Mouse (Mus musculus) forebrain, embryonic 11.5 days (tissue): ENCODE data around the gene Nlrp3. TPM values are rescaled to one million over a fixed set of nuclear protein-coding genes. Genes with fewer than 3 reads are reported as not detected.
"Not testable (repeated sequence)": the region's sequence is repeated elsewhere in the genome, so short reads cannot be mapped to it uniquely, and the experiment has no call there.

Experiments used
- ATAC-seq: fragments of 200-750 bp; cut with Nextera tagmentation; replicated peaks from 2 replicates; pipeline ENCODE4 v1.8.0; 2017; ENCODE audit warnings: moderate TSS enrichment; ENCODE audit not compliant: low FRiP score
- DNase-seq: peaks from one replicate; pipeline ENCODE4 v3.0.0-alpha.2; 2017; ENCODE audit warnings: low spot score
- H3K27ac ChIP-seq: fragments of 300-500 bp; sonication (generic); 2 replicates; pipeline ENCODE4 v1.5.1; 2014; ENCODE audit warnings: low read depth, low read length
- H3K27me3 ChIP-seq: fragments of 300-500 bp; sonication (generic); 2 replicates; pipeline ENCODE4 v1.6.1; 2014; ENCODE audit warnings: mild to moderate bottlenecking, low read length, mixed read lengths; ENCODE audit not compliant: control insufficient read depth, insufficient read depth
- H3K36me3 ChIP-seq: fragments of 300-500 bp; sonication (generic); 2 replicates; pipeline ENCODE4 v1.6.1; 2014; ENCODE audit warnings: mild to moderate bottlenecking, low read length, moderate library complexity, mixed read lengths; ENCODE audit not compliant: control insufficient read depth, insufficient read depth
- H3K4me1 ChIP-seq: fragments of 300-500 bp; sonication (generic); replicated peaks from 2 replicates; pipeline ENCODE4 v1.6.1; 2014; ENCODE audit warnings: low read length, mixed read lengths; ENCODE audit not compliant: control insufficient read depth, insufficient read depth
- H3K4me2 ChIP-seq: fragments of 300-500 bp; sonication (generic); 2 replicates; pipeline ENCODE4 v1.6.1; 2014; ENCODE audit warnings: low read depth, mild to moderate bottlenecking, low read length, moderate library complexity, mixed read lengths; ENCODE audit not compliant: severe bottlenecking
- H3K4me3 ChIP-seq: fragments of 300-500 bp; sonication (generic); 2 replicates; pipeline ENCODE4 v1.5.1; 2014; ENCODE audit warnings: low read depth, low read length
- H3K9ac ChIP-seq: fragments of 300-500 bp; sonication (generic); 2 replicates; pipeline ENCODE4 v1.6.1; 2014; ENCODE audit warnings: low read length
- H3K9me3 ChIP-seq: fragments of 300-500 bp; sonication (generic); 2 replicates; pipeline ENCODE4 v1.6.1; 2016; ENCODE audit warnings: low read length, mixed read lengths; ENCODE audit not compliant: control insufficient read depth
- WGBS: fragments of 180-500 bp; shearing (Covaris S2); extraction: QIAGEN DNeasy Blood & Tissue Kit; methylation state at CpG from one replicate; pipeline ENCODE4 v1.1.7; 2014; 5-methylcytosine and 5-hydroxymethylcytosine counted together
- polyA plus RNA-seq: library from polyadenylated mRNA; unstranded; fragments of >200 nt; fragmentation: Nextera tagmentation; extraction: Ambion mirVana; gene quantifications from 2 replicates; pipeline ENCODE4 v1.2.1, GENCODE M21; 2014

Gene Nlrp3
- polyA plus RNA-seq, 1 experiment from 2014 or later = 0.09 TPM

DNA sequence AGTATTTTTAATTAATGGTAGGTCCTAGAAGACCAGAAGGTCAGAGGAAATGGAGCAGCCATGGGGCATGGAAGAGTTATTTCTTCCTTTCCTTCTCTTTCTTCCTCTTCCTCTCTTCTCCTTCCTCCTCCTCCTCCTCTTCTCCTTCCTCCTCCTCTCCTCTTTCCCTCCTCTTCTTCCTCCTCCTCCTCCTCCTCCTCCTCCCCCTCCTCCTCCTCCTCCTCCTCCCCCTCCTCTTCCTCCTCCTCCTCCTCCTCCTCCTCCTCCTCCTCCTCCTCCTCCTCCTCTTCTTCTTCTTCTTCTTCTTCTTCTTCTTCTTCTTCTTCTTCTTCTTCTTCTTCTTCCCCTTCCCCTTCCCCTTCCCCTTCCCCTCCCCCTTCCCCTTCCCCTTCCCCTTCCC is 34.8 kb downstream of the Nlrp3 start, which contains the start of gene Olfr222:
Olfr222 (minus strand) TSS at position 101 of the 400 bp plus-strand sequence.
- H3K36me3 ChIP-seq, ATAC-seq, H3K4me2 ChIP-seq, DNase-seq, H3K27me3 ChIP-seq, H3K4me3 ChIP-seq, H3K9me3 ChIP-seq, H3K4me1 ChIP-seq, H3K27ac ChIP-seq, H3K9ac ChIP-seq: not testable (repeated sequence)

DNA sequence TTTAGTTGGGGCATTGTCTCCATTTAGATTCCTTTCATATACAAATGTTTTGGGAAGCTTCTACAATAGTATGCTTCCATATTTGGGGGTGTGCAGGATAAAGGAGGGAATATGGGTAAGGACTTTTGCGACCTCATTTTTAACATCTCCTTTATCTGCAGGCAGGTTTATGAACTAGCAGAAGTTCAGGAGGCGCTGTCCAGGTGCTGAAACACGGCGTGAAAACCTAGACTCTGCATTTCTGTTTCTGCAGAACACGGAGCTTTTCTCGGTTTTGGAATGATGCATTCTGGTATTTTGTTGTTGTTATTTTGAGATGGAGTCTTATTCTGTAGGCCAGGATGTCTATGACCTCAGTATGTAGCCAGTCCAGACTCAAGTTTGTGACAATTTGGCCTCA is 43.2 kb downstream of the Nlrp3 start:
- H3K36me3 ChIP-seq = no peaks in the 10 kb centered on the region
- ATAC-seq = no peak
- H3K4me3 ChIP-seq = no peak overlapping the region
- H3K27ac ChIP-seq = no peak overlapping the region
- no peak overlapping the region for H3K9ac ChIP-seq
- H3K4me1 ChIP-seq = no peaks in the 10 kb centered on the region
- H3K9me3 ChIP-seq = no peaks in the 10 kb centered on the region
- no peaks in the 10 kb centered on the region for H3K27me3 ChIP-seq
- 27% methylated on average over 6 of the region's 6 CpGs for WGBS
- DNase-seq = peak; percentile 68
- H3K4me2 ChIP-seq = no peak overlapping the region

DNA sequence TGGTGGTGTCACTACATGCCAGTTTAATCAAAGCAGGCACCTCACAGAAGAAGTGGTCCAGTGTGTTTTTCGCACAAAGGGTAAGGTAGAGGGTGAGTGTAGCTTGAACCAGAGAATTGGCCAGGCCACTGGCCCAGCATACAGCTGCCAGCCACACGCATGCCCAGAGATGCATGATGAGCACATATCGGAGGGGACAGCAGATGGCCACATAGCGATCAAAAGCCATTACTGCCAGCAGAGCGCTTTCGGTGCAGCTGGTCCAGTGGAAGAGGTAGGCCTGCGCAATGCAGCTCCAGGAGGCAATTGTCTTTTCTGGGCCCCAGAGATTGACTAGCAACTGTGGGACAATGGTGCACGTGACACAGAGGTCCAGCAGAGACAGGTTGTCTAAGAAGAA is 48.1 kb downstream of the Nlrp3 start:
- Histone ChIP-seq H3K4me2 (no peak overlapping the region), H3K9ac (no peak overlapping the region), H3K27ac (no peak overlapping the region), H3K4me3 (no peak overlapping the region), H3K4me1 (no peaks in the 10 kb centered on the region), H3K36me3 (no peaks in the 10 kb centered on the region), H3K9me3 (no peaks in the 10 kb centered on the region), H3K27me3 (no peaks in the 10 kb centered on the region)
- ATAC-seq (no peak), DNase-seq (no peak)
- 87% methylated on average over 8 of the region's 8 CpGs for WGBS

DNA sequence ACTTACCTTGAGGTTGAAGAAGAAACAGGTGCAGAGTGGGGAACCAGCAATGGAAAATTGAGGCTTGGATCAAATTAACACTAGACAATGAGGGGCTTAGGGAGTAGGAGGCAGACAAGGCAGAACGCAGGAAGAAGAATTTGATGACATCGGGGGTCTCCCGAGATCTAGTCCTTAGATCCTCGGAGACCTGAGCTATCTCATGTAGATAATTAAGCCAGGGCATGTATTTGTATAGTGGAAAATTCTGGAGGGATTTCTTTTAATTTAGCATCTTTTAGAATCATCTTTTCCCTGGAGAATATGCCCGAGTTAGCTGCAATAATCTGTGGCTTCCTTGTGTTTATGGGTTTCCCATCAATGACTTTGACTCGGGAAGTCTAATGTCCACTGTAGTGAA is 51.8 kb downstream of the Nlrp3 start, which contains the start of gene Olfr223:
Olfr223 (minus strand) TSS at position 101 of the 400 bp plus-strand sequence.
- H3K36me3 ChIP-seq = no peaks in the 10 kb centered on the region
- H3K9ac ChIP-seq = no peak within 1 kb of the TSS
- no peak within 1 kb of the TSS for H3K4me3 ChIP-seq
- no peak for DNase-seq
- no peak within 1 kb of the TSS for H3K4me2 ChIP-seq
- no peaks in the 10 kb centered on the region for H3K27me3 ChIP-seq
- no peaks in the 10 kb centered on the region for H3K4me1 ChIP-seq
- H3K27ac ChIP-seq = no peak within 1 kb of the TSS
- no peaks in the 10 kb centered on the region for H3K9me3 ChIP-seq
- 87% methylated on average over 6 of the region's 6 CpGs for WGBS
- no peak for ATAC-seq

DNA sequence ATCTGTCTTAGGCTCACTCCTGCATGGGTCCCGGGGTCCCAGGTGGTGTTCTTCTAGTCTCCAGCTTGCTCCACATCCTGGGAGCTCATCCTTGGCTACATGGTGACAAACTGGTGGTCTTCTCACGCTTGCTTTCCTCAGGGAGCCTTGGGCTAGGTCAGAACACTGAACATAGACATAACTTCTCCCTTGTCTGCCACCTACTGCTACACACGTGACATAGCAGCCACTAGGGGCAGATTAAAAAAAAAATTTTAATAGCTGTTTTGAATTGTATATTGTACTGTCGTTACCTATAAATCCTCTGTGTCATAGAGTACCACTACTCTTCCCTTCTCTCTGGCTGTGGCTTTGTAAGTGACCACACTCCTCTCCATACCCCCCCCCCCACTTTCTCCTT is 54.7 kb downstream of the Nlrp3 start:
- no peak overlapping the region for H3K4me3 ChIP-seq
- H3K9ac ChIP-seq = no peak overlapping the region
- no peaks in the 10 kb centered on the region for H3K27me3 ChIP-seq
- DNase-seq (no peak), ATAC-seq (no peak)
- no peaks in the 10 kb centered on the region for H3K36me3 ChIP-seq
- no peak overlapping the region for H3K4me2 ChIP-seq
- no peaks in the 10 kb centered on the region for H3K9me3 ChIP-seq
- no peak overlapping the region for H3K27ac ChIP-seq
- WGBS = 62% methylated on average over 4 of the region's 4 CpGs
- H3K4me1 ChIP-seq = no peaks in the 10 kb centered on the region

DNA sequence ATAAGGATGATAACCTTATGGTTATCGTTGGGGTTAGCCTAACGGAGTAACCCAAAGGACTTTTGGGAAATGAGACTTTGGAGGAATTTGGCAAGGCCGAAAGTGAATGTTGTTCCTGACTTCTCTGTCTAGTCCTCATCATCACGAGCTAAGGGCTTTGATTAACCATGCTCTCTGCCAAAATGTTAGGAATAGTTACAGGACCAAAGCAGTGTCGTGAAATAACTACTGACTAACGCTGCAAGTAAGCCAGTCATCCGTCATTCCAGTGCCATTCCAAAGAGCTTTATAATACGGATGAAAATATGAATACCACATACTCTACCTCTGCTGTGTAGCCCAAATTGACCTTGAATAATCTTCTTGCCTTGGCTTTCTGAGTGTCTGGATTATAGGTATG is 55.6 kb downstream of the Nlrp3 start:
- DNase-seq (no peak), ATAC-seq (no peak)
- 87% methylated on average over 8 of the region's 8 CpGs for WGBS
- Histone ChIP-seq H3K9me3 (no peaks in the 10 kb centered on the region), H3K4me2 (no peak overlapping the region), H3K27me3 (no peaks in the 10 kb centered on the region), H3K4me1 (no peaks in the 10 kb centered on the region), H3K4me3 (no peak overlapping the region), H3K9ac (no peak overlapping the region), H3K36me3 (no peaks in the 10 kb centered on the region), H3K27ac (no peak overlapping the region)

DNA sequence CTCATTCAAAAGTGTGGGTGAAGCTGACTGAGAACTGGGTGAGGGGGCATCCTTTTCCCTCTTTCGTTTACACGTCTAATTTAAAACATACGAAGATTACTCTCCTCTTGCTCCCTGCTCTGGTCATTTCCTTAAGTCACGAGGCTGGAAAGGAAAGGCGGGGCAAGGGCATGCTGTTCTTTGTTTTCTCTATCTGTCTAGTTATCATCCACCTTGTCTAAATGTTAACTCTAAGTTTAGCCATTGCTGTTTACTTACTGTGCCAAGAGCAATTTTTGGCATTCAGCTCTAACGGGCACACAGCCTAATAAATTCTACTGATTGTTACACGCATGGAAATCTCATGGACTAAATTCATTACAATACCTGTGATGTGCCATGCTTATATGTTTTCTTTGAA is 57.8 kb downstream of the Nlrp3 start:
- H3K4me3 ChIP-seq = no peak overlapping the region
- H3K4me1 ChIP-seq = no peaks in the 10 kb centered on the region
- DNase-seq = no peak
- 83% methylated on average over 7 of the region's 7 CpGs for WGBS
- H3K27ac ChIP-seq = no peak overlapping the region
- H3K27me3 ChIP-seq = no peaks in the 10 kb centered on the region
- no peak overlapping the region for H3K9ac ChIP-seq
- H3K36me3 ChIP-seq = no peaks in the 10 kb centered on the region
- no peak overlapping the region for H3K4me2 ChIP-seq
- no peak for ATAC-seq
- H3K9me3 ChIP-seq = no peaks in the 10 kb centered on the region

DNA sequence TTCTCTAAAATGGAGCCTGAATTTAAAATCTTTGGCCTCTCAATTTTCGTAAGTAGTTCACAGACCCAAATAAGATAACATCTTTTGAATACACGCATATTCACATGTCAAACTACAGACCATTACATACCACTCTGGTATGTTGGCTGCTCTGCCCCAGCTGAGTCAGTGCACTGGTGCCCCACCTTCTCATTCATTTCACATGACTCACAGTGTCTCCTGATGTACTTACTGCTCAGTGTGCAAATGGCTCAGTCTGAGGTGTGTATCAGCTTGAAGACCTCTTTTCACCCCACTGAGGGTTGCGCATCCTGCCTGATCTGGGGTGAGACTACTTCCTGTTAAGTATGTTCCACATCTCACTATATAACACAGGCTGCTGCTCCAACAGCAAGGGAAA is 59.5 kb downstream of the Nlrp3 start:
- Histone ChIP-seq H3K9me3 (no peaks in the 10 kb centered on the region), H3K4me3 (no peak overlapping the region), H3K9ac (no peak overlapping the region), H3K36me3 (no peaks in the 10 kb centered on the region), H3K4me2 (no peak overlapping the region), H3K4me1 (no peaks in the 10 kb centered on the region), H3K27ac (no peak overlapping the region), H3K27me3 (no peaks in the 10 kb centered on the region)
- no peak for ATAC-seq
- no peak for DNase-seq
- 91% methylated on average over 3 of the region's 3 CpGs for WGBS

DNA sequence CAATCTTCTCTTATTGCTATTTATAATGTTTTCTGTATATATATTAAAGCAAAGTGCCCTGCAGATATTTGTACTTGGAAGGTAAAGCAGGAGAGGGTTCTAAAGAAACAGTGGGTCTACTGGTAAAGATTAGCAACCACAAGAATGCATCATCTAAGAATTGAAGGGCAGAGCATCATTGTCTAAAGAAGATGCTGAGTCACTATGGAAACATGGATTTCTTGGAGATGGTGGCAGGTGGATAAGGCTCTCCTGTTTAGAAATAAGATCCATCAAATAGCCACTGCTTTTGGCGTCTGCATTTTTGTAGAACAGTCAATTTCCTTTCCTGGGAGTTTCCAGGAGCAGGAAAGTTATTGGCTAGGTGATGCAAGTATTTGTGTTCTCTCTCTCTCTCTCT is 60.9 kb downstream of the Nlrp3 start:
- whole genome bisulfite sequencing = 73% methylated on average over 1 of the region's 1 CpGs
- Histone ChIP-seq H3K4me2 (no peak overlapping the region), H3K9ac (no peak overlapping the region), H3K4me1 (no peaks in the 10 kb centered on the region), H3K9me3 (no peaks in the 10 kb centered on the region), H3K27ac (no peak overlapping the region), H3K4me3 (no peak overlapping the region), H3K36me3 (no peaks in the 10 kb centered on the region), H3K27me3 (no peaks in the 10 kb centered on the region)
- DNase-seq = no peak
- ATAC-seq = no peak
